Mouse (Mus musculus) small intestine, adult 2 months (tissue): Measurements from ENCODE around the gene Syn2. TPM values are rescaled to one million over a fixed set of nuclear protein-coding genes. Genes with fewer than 3 reads are reported as not detected.

ENCODE experiments used
- H3K27ac ChIP-seq: fragments of 200-500 bp; 2 replicates; pipeline ENCODE4 v1.5.1; 2012; ENCODE audit warnings: low read depth, low read length, control low read depth, inconsistent platforms; ENCODE audit not compliant: insufficient read depth
- H3K27me3 ChIP-seq: fragments of 200-500 bp; 2 replicates; pipeline ENCODE4 v1.6.1; 2012; ENCODE audit warnings: mild to moderate bottlenecking, moderate library complexity, low read length, inconsistent platforms; ENCODE audit not compliant: control insufficient read depth, insufficient read depth
- H3K36me3 ChIP-seq: fragments of 200-500 bp; 2 replicates; pipeline ENCODE4 v1.6.1; 2012; ENCODE audit warnings: mild to moderate bottlenecking, low read length, control low read depth, inconsistent platforms; ENCODE audit not compliant: control insufficient read depth, insufficient read depth
- H3K4me1 ChIP-seq: fragments of 200-500 bp; 2 replicates; pipeline ENCODE4 v1.6.1; 2012; ENCODE audit warnings: low read length, inconsistent platforms, mixed read lengths; ENCODE audit not compliant: control insufficient read depth, insufficient read depth, insufficient read length
- H3K4me3 ChIP-seq: fragments of 200-500 bp; 2 replicates; pipeline ENCODE4 v1.5.1; 2012; ENCODE audit warnings: low read depth, mild to moderate bottlenecking, control low read depth, inconsistent platforms, low read length, moderate library complexity
- CTCF ChIP-seq: fragments of 200-500 bp; IDR thresholded peaks from 2 replicates; pipeline ENCODE4 v1.5.1; 2012; ENCODE audit warnings: low read depth, mild to moderate bottlenecking, control low read depth, inconsistent platforms, low read length, moderate library complexity, mixed read lengths; ENCODE audit not compliant: insufficient replicate concordance, insufficient read length; ENCODE audit errors: extremely low read depth
- POLR2A ChIP-seq: fragments of 200-500 bp; IDR thresholded peaks from 2 replicates; pipeline ENCODE4 v1.6.1; 2012; ENCODE audit warnings: low read depth, mild to moderate bottlenecking, control low read depth, inconsistent platforms, low read length, moderate library complexity
- WGBS: fragments of 180-500 bp; shearing (Covaris S2); methylation state at CpG from one replicate; pipeline ENCODE4 v1.1.7; 2018; 5-methylcytosine and 5-hydroxymethylcytosine counted together
- polyA plus RNA-seq: library from polyadenylated mRNA; depleted of rRNA; stranded (reverse); fragments of >200 nt; gene quantifications from 2 replicates; pipeline ENCODE4 v1.2.3, GENCODE M21; 2012

Gene Syn2
- polyA plus RNA-seq, 1 experiment = 4.1 TPM

DNA sequence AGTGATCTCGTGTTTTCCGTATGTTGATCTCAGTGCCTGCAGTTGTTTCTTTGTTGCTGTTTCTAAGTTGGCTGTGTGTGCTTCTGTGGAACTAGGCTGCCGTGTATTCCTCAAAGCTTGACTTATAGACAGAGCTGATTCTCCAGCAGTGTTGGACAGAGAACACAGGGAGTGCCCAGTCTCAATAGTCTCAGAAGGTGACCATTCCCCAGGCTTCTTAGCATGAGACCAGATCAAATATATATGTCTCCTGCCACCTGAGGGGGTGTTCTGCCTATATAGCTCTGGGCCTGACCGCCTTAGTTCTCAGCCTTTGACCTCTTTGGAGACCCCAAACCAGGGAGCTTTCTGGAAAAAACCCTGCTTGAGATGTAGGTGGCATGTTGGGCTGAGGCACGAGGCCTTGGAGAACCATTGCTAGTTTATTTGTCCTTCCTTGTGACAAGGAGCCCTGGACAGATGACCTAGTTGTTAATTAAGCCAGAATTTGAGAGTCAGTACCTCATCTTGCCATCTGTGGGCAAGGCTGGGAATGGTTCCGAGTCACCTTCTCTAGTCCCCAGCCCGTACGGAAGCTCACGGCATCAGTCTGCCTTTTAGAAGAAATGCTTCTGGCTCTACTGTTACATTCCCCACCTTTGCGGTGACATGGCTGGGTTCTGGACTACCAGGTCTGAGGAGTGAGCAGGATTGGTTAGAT, 140.6 kb downstream of the Syn2 start:
- 89% methylated on average over 10 of the region's 10 CpGs for WGBS
- Histone ChIP-seq H3K27me3 (no peaks in the 10 kb centered on the region), H3K36me3 (no peaks in the 10 kb centered on the region), H3K4me1 (no peaks in the 10 kb centered on the region), H3K4me3 (no peak overlapping the region), H3K27ac (no peak overlapping the region)
- TF ChIP-seq CTCF = no peak
- no peak for TF ChIP-seq POLR2A

DNA sequence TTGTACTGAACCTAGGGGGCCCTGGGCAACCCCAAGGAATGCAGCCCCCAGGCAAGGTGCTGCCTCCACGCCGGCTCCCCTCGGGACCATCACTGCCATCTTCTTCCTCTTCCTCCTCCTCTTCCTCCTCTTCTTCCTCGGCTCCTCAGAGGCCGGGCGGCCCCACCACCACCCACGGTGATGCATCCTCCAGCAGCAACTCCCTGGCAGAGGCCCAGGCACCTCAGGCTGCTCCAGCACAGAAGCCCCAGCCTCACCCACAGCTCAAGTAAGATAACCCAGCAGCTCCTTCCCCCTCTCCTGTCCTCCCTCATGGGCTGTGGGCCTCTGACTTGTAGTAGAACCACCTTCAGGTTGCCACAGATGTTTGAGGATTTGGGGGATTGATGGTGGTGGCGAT, 143.4 kb downstream of the Syn2 start:
- no peaks in the 10 kb centered on the region for H3K36me3 ChIP-seq
- no peak overlapping the region for H3K4me3 ChIP-seq
- no peaks in the 10 kb centered on the region for H3K27me3 ChIP-seq
- TF ChIP-seq CTCF = no peak
- no peak for TF ChIP-seq POLR2A
- no peak overlapping the region for H3K27ac ChIP-seq
- WGBS = 86% methylated on average over 8 of the region's 8 CpGs
- H3K4me1 ChIP-seq = no peaks in the 10 kb centered on the region

DNA sequence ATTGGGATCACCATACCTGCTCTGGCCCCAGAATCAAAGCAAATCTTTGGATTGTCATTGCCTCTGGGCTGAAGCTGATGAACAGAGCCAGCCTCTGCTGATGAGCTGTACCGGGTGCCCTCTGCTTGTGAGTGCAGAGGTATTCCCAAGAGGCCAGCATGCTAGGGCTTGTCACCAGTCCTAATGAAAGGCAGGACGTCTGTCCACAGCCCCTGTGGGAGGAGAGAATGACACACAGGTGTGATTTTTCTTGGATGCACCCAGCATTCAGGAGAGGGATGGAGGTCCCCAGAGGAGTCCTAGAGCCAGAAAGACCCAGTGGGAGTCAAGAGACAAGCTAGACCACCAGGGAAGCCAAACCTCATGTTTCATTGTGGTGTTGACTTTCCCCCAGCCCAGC, 144.9 kb downstream of the Syn2 start:
- H3K27ac ChIP-seq = no peak overlapping the region
- H3K36me3 ChIP-seq = no peaks in the 10 kb centered on the region
- no peak overlapping the region for H3K4me3 ChIP-seq
- TF ChIP-seq CTCF (no peak), POLR2A (no peak)
- no peaks in the 10 kb centered on the region for H3K4me1 ChIP-seq
- 71% methylated on average over 2 of the region's 2 CpGs for WGBS
- H3K27me3 ChIP-seq = no peaks in the 10 kb centered on the region

GRCm38 (mm10) chr6:115284153-115284552, 149.5 kb downstream of the Syn2 start:
- Histone ChIP-seq H3K4me3 (no peak overlapping the region), H3K27me3 (no peaks in the 10 kb centered on the region), H3K36me3 (no peaks in the 10 kb centered on the region), H3K27ac (no peak overlapping the region), H3K4me1 (no peaks in the 10 kb centered on the region)
- 76% methylated on average over 2 of the region's 2 CpGs for WGBS
- TF ChIP-seq CTCF (no peak), POLR2A (no peak)

- Histone ChIP-seq H3K27me3 (no peaks in the 10 kb centered on the region), H3K4me1 (no peaks in the 10 kb centered on the region), H3K4me3 (no peak overlapping the region), H3K27ac (no peak overlapping the region), H3K36me3 (no peaks in the 10 kb centered on the region)
- TF ChIP-seq POLR2A = no peak
- no peak for TF ChIP-seq CTCF
- 81% methylated on average over 6 of the region's 6 CpGs for WGBS
Observed at GRCm38 (mm10) chr6:115286441-115286840, 151.7 kb downstream of the Syn2 start.

DNA sequence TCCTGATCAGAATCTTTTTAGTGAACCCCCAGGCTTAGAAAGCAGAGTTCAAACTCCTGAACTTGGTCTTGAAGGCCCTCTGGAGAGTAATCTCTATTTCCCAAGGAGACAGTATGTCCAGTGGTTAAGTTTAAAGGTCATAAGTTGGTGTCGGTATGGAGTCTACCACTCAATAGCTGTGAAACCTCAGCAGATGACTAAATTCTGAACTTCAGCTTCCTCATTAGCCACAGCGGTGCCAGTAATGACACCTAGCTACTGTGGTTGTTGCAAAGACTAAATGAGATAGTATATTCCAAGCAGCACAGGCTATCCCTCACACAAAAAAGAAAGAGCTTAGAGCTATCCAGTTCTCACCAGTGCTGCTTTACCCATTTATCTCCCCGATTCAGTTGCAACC, 153.5 kb downstream of the Syn2 start:
- no peak overlapping the region for H3K27ac ChIP-seq
- WGBS = 71% methylated on average over 3 of the region's 3 CpGs
- no peak overlapping the region for H3K4me3 ChIP-seq
- H3K36me3 ChIP-seq = no peaks in the 10 kb centered on the region
- TF ChIP-seq CTCF (no peak), POLR2A (no peak)
- H3K27me3 ChIP-seq = no peaks in the 10 kb centered on the region
- H3K4me1 ChIP-seq = no peaks in the 10 kb centered on the region

- H3K27me3 ChIP-seq = no peaks in the 10 kb centered on the region
- H3K27ac ChIP-seq = no peak overlapping the region
- no peaks in the 10 kb centered on the region for H3K36me3 ChIP-seq
- 88% methylated on average over 5 of the region's 5 CpGs for WGBS
- no peaks in the 10 kb centered on the region for H3K4me1 ChIP-seq
- no peak for TF ChIP-seq POLR2A
- no peak for TF ChIP-seq CTCF
- H3K4me3 ChIP-seq = no peak overlapping the region
Observed at GRCm38 (mm10) chr6:115290561-115290960, 155.9 kb downstream of the Syn2 start.
